Mouse (Mus musculus) layer of hippocampus, adult 11-12 months (tissue): Measurements from ENCODE around the gene Ryr3.
"Not testable (repeated sequence)": the region's sequence is repeated elsewhere in the genome, so short reads cannot be mapped to it uniquely, and the experiment has no call there.

Experiments used
- DNase-seq: peaks from one replicate; pipeline ENCODE4 v3.0.0; 2022; ENCODE audit warnings: low spot score

Ryr3 gene

DNA sequence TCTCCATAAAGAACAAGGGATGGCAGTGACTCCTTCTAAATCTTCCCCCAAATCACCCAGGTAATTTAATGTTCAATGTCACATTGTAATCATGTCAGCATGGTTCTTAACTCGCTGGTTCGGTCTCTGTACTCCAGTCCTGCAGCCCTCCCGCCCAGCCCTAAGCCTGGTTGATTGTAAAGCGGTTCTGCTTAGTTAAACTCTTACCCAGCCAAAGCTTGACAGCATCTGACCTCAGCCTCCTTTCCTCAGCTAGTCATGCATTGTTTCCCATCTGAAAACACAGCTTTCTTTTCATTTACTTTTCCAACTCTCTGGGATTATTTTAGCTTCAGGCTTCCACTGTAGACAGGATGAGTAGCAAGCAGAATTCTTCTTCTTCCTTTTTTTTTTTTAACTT, 121.7 kb downstream of the Ryr3 start:
- DNase-seq = no peak

DNA sequence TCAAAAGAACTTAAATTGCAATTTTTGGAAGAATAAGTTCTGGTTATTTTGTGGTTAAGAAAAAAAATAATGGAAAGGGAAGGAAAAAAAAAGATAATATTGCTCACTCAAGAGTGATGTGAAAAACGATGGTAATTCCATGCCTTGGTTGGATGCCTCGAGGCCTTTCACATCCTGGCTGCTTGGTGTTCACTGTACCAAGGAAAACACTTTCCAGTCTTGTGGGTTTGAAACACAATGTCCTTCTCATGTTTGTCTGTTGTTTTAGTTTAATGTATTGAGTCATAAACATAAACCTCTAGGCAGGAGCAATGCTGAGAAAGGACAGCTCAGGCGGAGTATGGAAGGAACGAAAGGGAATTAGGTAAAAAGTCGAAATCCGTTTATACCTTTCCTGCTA, 122.8 kb downstream of the Ryr3 start:
- DNase-seq = no peak

DNA sequence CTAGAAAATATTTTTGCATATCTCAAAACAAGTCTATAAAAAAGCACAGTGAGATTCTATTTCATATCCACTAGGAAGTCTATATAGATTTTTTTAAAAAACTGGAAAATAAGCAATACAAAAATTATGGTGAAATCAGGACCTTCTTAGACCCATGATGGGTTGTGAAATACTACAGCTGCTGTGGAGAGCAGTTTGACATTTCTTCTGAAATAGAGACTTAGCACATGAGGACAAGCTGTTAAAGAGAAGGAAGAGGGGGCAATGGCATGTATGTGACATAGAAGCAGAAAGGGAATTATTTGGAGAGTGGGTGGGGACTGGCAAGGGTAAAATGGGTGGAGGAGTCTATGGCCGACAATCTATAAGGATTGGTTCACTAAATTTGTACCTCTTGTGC, 124.1 kb downstream of the Ryr3 start:
- no peak for DNase-seq

DNA sequence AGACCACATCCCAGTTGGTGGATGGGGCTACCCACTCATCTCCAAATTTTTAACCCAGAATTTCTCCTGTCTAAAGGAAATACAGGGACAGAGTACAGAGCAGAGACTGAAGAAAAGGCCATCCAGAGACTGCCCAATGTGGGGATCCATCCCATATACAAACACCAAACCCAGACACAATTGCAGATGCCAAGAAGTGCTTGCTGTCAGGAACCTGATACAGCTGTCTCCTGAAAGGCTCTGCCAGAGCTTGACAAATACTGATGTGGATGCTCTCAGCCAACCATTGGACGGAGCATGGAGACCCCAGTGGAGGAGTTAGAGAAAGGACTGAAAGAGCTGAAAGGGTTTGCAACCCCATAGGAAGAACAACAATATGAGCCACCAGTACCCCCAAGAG, 125.6 kb downstream of the Ryr3 start:
- DNase-seq = not testable (repeated sequence)

DNA sequence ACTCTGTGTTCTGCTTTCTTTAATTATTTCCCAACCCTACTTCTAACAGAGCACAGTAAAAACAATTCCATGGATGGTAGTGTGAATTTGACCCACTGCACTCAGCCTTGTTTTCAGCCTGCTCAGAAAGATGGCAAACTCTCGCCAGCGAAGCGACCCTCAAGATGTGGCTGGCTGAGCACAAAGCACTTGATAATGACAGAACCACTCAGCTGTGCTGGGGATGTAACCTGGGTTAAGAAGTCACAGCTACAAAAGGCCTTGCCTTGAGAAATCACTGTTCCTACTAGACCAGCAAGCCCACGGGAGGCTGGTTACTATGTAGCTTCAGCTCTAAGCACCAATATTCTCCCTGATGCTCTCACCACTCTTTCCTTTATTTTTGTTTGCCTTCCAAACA, 140.5 kb downstream of the Ryr3 start:
- no peak for DNase-seq

DNA sequence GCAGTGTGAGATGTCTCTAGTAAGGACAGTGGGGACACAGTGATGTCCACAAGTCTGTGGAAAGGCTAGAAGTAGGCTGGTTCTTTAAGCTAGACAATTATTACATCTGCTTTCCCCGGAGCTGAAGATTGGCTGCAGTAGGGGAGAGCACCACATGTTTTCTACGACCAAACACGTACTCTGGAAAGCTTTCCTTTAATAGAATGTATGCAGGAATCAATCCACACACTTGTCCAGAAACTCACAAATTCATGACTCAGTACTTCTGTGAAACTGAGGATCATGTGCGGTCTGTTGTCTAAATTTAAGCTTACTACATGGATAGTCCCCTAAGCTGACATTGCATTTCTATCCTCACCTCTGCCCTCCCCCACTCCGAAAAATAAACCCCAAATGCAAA, 157.5 kb downstream of the Ryr3 start:
- no peak for DNase-seq

DNA sequence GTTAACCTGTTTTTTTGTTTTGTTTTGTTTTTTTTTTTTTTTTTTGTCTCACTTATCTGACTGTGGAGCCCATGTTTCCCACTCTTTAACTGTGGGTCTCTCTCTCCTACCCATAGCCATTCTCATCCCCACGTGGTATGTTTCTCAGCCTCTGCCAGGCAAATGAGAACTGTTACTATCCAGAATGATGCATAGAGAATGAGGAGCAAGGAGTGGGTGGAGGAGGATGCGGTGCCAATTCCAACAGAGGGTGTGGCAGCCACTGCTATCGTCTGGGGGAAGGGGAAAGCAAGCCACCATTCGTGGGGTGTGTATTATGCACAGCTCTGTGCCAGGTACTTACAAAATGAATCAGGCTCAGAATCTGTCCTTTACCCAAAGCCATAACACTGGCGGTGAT, 158.0 kb downstream of the Ryr3 start:
- DNase-seq = peak; percentile 71

DNA sequence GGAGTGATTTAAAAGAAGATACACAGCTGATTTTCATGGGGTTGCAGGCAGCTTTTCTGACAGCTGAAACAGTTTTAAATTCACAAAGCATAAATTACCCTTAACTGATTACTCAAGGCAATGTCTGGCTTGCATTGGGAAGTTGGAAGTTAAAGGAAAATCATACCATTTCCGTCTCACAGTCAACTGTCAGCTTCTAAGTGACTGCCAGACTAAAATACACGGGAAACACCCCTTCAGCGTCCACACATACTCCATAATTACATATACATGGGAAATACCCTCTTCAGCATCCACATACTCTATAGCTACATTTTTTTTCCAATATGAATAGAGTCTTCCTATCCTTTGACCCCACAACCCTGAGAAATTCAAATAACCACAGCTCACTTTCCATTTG, 158.8 kb downstream of the Ryr3 start:
- no peak for DNase-seq

DNA sequence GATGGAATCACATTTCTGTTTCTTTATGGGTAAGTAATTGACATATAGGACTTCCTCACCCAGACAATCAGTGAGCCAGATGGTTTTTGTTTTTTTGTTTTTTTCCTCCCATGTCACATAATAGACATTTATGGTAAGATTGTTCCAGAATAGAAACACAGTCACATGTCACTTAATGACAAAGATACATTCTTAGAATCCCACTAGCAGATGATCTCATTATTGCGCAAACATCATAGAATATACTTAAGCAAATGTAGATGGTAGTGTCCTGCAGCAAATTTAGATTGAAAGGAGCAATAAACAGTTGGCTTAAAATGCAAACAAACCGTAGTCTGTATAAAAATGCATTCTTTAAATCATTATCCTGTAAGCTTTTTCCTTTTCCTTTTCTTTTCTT, 161.3 kb downstream of the Ryr3 start:
- DNase-seq = no peak

DNA sequence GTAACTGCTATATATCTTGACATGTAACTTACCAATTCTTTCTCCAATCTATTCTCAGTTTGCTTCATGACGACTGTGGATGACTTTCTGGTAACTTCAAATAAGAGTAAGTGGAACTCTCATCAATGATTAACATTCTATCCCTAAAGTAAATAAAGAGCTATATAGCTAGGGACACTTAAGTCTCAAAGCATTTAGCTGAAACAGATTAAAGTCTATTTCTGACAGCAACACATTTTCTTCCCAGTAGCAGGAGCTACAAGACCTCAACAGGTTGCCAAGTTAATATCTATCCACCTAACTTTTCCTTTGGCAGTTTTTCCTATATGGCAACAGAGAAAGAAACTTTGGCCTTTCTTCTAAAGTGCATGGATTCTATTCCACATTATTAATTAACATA, 167.1 kb downstream of the Ryr3 start:
- no peak for DNase-seq

DNA sequence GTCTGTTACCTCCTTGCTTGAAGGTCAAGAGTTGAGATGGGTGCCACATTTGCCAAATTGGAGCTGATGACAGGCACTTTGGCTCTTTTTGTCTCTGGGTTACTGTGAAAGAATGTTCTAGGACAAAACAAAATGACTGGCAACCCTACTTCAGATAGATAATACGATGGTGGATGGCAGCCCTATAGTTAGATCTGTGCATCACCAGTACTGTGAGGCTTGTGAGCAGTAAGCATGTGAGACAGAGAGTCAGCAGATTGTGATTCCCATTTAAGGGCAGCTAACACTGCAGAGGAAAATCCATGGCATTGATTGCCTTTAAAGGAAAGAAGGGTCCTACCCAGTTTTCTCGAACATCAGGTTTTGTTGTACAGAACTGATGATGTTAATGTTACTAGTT, 180.3 kb downstream of the Ryr3 start:
- no peak for DNase-seq

DNA sequence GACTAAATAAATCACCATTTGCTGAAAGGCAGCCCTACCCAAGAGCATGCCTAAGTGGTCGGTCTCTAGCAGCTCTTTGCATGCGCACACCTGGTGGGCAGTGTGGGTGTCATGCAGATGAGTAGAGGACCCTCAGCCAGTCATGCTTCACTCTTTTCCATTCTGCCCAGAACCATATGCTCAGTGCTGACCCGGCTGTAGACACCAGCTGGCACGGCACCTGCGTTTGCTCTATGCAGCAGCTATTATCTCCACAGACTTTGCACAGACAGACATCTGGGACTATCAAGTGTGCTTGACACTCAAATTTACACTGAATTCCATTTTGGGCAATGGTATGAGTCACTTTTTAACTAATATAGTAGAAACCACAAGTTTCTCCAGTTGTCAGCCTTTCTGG, 186.2 kb downstream of the Ryr3 start:
- DNase-seq = no peak

DNA sequence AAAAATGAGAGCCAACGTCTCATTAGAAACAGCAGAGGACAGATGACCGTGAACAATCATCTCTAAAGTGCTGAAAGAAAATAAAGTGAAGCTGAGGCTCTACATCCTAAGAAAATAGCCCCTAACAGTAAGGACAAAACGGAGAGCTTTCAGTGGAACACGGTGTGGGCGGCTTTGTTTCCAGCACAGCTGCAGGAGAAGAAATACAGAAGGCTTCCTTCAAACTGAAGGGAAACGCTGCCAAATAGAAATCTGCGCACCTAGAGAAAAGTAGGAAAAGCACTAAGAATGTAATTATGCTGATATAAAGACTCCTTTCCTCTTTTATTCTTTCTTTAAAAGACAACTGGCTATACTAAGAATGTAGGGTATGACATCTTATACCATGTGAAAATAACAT, 197.0 kb downstream of the Ryr3 start:
- DNase-seq = peak; percentile 44

DNA sequence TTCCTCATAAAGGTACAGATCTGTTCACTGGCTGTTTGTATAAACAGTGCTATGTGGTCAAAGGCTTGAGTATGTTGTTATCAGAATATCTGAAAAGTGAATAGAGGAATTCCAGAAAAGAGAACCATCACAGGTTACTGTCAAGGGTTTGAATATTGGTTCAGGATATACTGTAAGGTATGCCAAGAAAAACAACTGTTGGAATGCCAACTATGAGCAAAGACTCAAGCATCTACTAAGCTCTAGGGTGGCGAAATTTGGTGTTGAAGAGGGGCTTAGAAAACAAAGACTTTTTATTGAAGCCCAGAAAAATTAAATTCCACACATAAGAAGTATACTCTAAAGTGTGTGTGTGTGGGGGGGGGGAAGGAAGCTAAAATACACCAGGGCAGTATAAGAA, 198.6 kb downstream of the Ryr3 start:
- DNase-seq = no peak

DNA sequence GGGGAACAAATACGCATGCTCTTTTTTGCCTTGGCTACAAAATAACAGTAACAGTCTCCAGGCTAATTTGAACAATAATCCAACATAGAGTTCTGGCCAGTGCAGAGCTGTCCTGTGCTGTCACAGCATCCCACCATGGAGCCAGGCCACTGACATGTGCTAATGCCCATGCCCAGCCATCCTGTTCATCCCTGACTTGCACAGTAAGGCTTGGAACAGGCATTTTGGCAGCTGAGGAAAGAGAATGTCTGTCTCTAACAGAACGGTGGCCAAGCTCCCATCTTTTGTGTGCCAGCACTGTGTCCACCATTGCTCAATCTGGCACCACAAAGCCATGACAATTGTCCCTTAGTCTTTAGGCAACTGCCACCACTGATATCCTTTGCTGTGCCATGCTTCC, 200.7 kb downstream of the Ryr3 start:
- DNase-seq = no peak

DNA sequence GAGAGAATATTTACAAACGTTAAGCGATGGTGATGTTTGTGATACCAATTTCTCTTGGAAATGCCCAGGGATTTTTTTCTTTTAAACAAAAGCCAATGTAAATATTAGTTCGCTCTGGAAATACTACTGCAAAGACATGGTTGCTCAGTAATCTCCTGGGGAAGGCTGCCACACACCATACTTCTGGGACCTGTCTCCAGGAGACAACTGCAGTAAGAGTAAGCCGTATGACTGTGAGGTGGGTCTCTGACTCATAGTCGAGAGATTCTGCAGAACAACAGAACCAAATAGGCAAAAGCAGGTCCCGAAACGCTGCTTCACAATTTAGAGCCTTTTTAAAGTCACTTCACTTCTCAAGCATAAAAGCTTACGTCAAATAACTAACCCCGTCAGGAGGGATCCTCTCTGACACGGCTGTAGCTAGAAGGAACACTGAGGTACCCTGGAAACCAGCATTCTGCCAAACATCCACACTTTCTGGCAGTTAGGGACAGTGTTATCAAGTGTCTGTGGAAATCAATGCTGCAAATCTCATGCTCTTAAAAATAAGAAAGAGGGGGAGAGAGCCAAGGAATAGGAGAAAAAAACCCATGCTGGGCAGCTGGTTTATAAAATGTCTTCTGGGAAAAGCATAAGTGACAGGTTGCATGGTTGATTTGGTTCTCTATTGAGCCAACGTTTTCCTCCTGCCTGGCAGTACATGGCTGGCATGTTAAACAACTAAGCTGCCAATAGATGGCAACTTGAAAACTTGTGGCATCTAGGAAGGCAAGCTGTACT, 207.7 kb downstream of the Ryr3 start:
- DNase-seq = peak; percentile 24

DNA sequence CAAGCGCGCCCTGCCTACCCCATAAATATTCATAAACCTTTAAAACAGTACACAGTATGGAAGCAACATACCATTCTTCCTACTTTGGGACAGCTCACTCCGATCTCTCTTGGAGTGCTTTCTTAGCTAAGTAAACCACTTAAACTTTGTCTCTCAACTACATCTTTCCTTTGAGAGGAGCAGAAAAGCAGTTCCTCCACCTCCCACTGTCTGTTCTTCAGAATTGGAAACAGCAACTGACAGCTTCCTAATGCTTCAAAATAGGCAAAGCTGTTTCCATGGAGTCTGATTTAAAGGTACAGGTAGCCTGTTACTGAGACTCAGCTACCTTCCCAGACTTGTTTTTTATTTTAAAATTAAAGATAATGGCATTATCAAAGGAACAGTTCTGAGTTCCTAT, 218.4 kb downstream of the Ryr3 start:
- no peak for DNase-seq

DNA sequence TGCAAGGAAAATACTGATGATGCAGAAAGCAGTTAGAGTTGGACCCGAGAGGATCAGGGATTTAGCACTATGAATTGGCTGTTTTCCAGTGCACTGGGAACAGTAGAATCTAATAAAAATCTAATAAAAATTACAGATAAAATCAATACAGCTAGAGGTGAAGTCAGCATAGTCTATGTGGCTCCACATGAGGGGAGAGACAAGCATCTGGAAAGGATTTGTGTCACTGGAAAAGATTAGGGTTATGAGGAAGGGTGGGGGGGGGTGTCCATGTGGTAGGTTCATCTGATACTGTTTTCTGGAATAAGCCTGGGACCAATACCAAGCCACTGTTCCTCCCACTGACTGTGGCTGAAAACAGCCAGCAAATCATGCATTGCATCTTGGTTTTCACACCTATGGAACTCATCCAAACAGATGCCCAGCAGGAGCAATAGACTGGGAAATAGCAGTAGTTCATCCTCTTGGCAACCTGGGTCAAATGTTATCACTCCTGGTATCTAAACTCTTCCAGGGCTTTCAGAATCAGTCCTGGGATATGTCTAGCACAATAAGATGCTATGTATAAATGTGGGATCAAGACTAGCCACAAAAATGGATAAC, 233.9 kb downstream of the Ryr3 start:
- DNase-seq = no peak

DNA sequence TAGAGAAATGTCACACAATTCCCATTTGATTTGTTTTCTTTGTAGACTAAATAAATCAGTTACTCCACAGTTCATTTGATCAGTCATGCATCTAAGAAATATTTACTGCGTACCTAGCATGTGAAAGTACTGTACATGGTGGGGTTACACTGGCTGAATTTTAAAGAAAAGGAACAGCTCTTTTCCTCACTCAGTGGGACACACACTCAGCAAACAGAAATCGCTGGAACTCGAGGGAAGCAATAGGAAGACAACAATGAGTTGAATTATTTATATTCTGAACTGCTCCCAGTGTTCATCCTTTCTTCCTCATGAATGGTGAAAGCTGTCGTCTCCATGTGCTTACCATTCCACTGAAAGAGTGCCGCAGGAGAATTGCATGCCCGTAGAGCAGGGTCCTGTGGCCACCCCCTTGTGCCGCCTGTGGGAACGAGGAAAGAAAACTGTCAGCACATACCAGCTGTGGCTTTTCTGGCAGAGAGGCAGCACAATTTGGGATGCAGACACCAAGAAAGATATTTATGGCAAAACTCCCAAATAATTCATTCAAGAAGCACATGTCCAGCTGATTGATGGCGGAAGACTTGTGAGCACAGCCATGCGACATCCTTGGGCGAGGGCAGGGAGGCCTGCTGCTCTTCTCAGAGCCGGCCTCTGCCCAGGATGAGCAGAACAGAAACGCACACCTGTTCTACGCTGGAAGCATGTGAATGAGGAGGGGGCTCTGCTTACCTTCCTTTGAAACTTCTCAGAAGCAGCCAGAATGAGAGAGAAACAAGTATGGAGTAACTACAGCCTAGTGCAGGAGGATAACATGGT, 249.9 kb downstream of the Ryr3 start:
- DNase-seq = no peak

DNA sequence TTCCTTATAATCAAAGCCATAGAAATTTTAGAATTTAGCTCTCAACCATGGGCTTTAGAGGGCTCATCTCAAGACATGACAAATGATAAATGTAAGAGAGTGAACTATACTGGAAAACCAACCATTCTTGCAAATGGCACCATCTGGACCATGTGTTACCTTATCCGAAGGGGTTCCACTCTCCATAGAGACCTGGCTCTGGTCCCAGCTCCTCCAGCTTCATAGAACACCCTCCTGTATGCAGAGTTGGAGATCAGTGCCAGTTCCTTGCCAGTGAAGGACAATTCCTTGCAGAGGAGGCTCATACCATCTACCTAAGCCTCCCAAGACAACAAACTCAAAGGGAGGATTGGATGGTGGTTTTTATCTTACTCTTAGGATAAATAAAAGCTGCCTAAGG, 268.0 kb downstream of the Ryr3 start:
- no peak for DNase-seq

DNA sequence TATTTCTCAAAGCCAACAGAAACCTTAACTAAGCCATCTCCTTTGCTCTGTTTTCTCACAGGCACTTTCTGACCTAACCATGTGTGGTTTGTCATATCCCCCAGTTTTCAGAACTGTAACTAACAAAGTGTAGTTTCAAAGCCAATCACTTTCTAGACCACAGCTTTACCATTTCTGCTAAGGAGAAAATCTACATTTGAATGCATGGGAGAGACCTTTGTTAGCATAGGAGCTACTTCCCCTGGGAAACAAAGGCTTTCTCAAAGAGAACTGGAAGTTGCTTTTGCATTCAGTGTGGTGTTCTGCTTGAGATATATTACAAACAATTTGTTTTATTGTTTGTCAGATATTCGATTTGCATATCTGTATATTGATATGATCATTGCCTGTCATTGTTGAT, 285.1 kb downstream of the Ryr3 start:
- DNase-seq = no peak

DNA sequence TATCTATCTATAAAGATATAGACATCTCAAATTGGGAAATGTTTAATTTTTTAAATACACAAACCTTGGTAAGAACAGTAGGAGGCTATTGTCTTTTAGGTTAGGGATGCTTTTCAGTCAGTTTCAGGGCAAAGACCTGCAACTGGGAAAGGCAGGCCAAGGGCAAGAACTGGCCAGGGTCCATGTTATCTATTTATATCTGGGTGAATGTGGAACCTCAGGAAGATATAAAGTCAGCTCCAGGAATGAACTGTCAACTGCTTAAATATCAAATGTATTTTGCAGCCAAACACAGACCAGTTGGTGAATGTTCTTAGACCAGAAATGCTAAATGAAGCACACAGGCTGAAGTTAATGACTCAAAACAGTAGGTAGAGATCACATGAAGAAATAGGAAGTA, 303.1 kb downstream of the Ryr3 start:
- DNase-seq = no peak

DNA sequence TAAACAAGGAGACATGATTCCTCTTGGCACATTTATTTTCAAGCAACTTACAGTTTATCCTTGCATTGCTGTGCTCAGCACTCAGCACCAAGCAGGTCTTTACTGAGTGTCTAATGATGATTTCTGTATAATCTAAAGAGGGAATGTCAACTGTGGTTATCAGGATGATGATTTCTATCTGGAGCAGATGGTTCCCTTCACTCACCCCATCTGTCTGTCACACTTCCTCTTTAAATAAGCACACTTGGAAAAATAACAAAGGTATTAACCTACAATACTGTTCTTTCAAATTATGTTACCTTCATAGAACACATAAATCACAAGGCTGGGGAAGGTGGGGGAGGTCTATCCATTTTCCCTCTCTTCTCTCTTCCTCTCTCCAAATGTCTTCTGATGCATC, 304.3 kb downstream of the Ryr3 start:
- DNase-seq = peak; percentile 41
